Mouse (Mus musculus) liver, embryonic 13.5 days (tissue): Measurements from ENCODE around the gene Cyb561. TPM values are rescaled to one million over a fixed set of nuclear protein-coding genes. Genes with fewer than 3 reads are reported as not detected.

Experiments used
- ATAC-seq: fragments of 200-750 bp; cut with Nextera tagmentation; 2 replicates; pipeline ENCODE4 v1.8.0; 2017; ENCODE audit warnings: low read depth, mild to moderate bottlenecking, moderate number of reproducible peaks, moderate library complexity
- DNase-seq: peaks from one replicate; pipeline ENCODE4 v3.0.0; 2022
- H3K27ac ChIP-seq: fragments of 300-500 bp; sonication (generic); 2 replicates; pipeline ENCODE4 v1.5.1; 2015; ENCODE audit warnings: moderate library complexity, mild to moderate bottlenecking, inconsistent platforms
- H3K27me3 ChIP-seq: fragments of 300-500 bp; sonication (generic); 2 replicates; pipeline ENCODE4 v1.6.1; 2015; ENCODE audit warnings: mild to moderate bottlenecking, inconsistent platforms
- H3K36me3 ChIP-seq: fragments of 300-500 bp; sonication (generic); 2 replicates; pipeline ENCODE4 v1.6.1; 2015; ENCODE audit warnings: mild to moderate bottlenecking, inconsistent platforms
- H3K4me1 ChIP-seq: fragments of 300-500 bp; sonication (generic); replicated peaks from 2 replicates; pipeline ENCODE4 v1.6.1; 2015; ENCODE audit warnings: inconsistent platforms
- H3K4me2 ChIP-seq: fragments of 300-500 bp; sonication (generic); 2 replicates; pipeline ENCODE4 v1.6.1; 2015; ENCODE audit warnings: inconsistent platforms, mild to moderate bottlenecking, moderate library complexity
- H3K4me3 ChIP-seq: fragments of 300-500 bp; sonication (generic); replicated peaks from 2 replicates; pipeline ENCODE4 v1.5.1; 2015; ENCODE audit warnings: mild to moderate bottlenecking, inconsistent platforms
- H3K9ac ChIP-seq: fragments of 300-500 bp; sonication (generic); 2 replicates; pipeline ENCODE4 v1.6.1; 2015; ENCODE audit warnings: mild to moderate bottlenecking, inconsistent platforms
- H3K9me3 ChIP-seq: fragments of 300-500 bp; sonication (generic); replicated peaks from 2 replicates; pipeline ENCODE4 v1.6.1; 2016; ENCODE audit warnings: inconsistent platforms
- WGBS: fragments of 180-500 bp; shearing (Covaris S2); methylation state at CpG from one replicate; pipeline ENCODE4 v1.1.7; 2015; ENCODE audit not compliant: insufficient replicate concordance; 5-methylcytosine and 5-hydroxymethylcytosine counted together
- polyA plus RNA-seq: library from polyadenylated mRNA; unstranded; fragments of >200 nt; fragmentation: Nextera tagmentation; extraction: Ambion mirVana; gene quantifications from 2 replicates; pipeline ENCODE4 v1.2.1, GENCODE M21; 2015

The Cyb561 gene
- polyA plus RNA-seq, 1 experiment from 2014 or later, result 1.9 TPM

GRCm38 (mm10) chr11:105936200-105936599, 16.9 kb downstream of the Cyb561 start:
- H3K9ac ChIP-seq, result no peak overlapping the region
- H3K4me3 ChIP-seq, result no peak overlapping the region
- H3K36me3 ChIP-seq, result no peaks in the 10 kb centered on the region
- no peaks in the 10 kb centered on the region for H3K4me1 ChIP-seq
- H3K4me2 ChIP-seq, result no peak overlapping the region
- no peak for ATAC-seq
- H3K27me3 ChIP-seq, result peaks cover 16% of the 10 kb centered on the region
- H3K9me3 ChIP-seq, result no peaks in the 10 kb centered on the region
- WGBS, result 75% methylated on average over 6 of the region's 6 CpGs
- no peak for DNase-seq
- H3K27ac ChIP-seq, result no peak overlapping the region

GRCm38 (mm10) chr11:105935496-105935895, 17.6 kb downstream of the Cyb561 start:
- no peak for ATAC-seq
- 59% methylated on average over 8 of the region's 8 CpGs for WGBS
- no peaks in the 10 kb centered on the region for H3K9me3 ChIP-seq

GRCm38 (mm10) chr11:105934816-105935215, 18.3 kb downstream of the Cyb561 start:
- DNase-seq (no peak), ATAC-seq (no peak)
- H3K9me3 ChIP-seq, result no peaks in the 10 kb centered on the region
- no peaks in the 10 kb centered on the region for H3K36me3 ChIP-seq
- peaks cover 7% of the 10 kb centered on the region for H3K27me3 ChIP-seq
- no peak overlapping the region for H3K4me2 ChIP-seq
- H3K4me3 ChIP-seq, result no peak overlapping the region
- no peak overlapping the region for H3K27ac ChIP-seq
- no peaks in the 10 kb centered on the region for H3K4me1 ChIP-seq
- H3K9ac ChIP-seq, result no peak overlapping the region
- 66% methylated on average over 6 of the region's 6 CpGs for WGBS

More at GRCm38 (mm10) chr11:105935496-105935895, 17.6 kb downstream of the Cyb561 start:
- no peaks in the 10 kb centered on the region for H3K36me3 ChIP-seq
- no peak overlapping the region for H3K9ac ChIP-seq
- no peaks in the 10 kb centered on the region for H3K4me1 ChIP-seq
- H3K27ac ChIP-seq, result no peak overlapping the region
- no peak overlapping the region for H3K4me2 ChIP-seq
- no peak for DNase-seq
- no peak overlapping the region for H3K4me3 ChIP-seq
- H3K27me3 ChIP-seq, result peaks cover 14% of the 10 kb centered on the region

- H3K4me1 ChIP-seq, result no peaks in the 10 kb centered on the region
- H3K4me2 ChIP-seq, result no peak overlapping the region
- WGBS, result 48% methylated on average over 5 of the region's 5 CpGs
- H3K4me3 ChIP-seq, result no peak overlapping the region
- no peak for DNase-seq
- no peak overlapping the region for H3K9ac ChIP-seq
- no peaks in the 10 kb centered on the region for H3K36me3 ChIP-seq
- peaks cover 2% of the 10 kb centered on the region for H3K27me3 ChIP-seq
- ATAC-seq, result no peak
- no peaks in the 10 kb centered on the region for H3K9me3 ChIP-seq
- H3K27ac ChIP-seq, result no peak overlapping the region
These were observed 18.8 kb downstream of the Cyb561 start for GRCm38 (mm10) chr11:105934303-105934711.

- H3K4me2 ChIP-seq, result no peak overlapping the region
- no peak overlapping the region for H3K4me3 ChIP-seq
- no peak overlapping the region for H3K9ac ChIP-seq
- DNase-seq, result no peak
- no peaks in the 10 kb centered on the region for H3K36me3 ChIP-seq
- WGBS, result 73% methylated on average over 8 of the region's 8 CpGs
- H3K27me3 ChIP-seq, result no peaks in the 10 kb centered on the region; the same call in 1 of the 2 replicates
- H3K27ac ChIP-seq, result no peak overlapping the region
- no peaks in the 10 kb centered on the region for H3K9me3 ChIP-seq
- H3K4me1 ChIP-seq, result no peaks in the 10 kb centered on the region
- no peak for ATAC-seq
These were observed 19.4 kb downstream of the Cyb561 start for GRCm38 (mm10) chr11:105933746-105934145.

GRCm38 (mm10) chr11:105931380-105931779, 21.8 kb downstream of the Cyb561 start:
- no peaks in the 10 kb centered on the region; the same call in 1 of the 2 replicates for H3K27me3 ChIP-seq
- no peaks in the 10 kb centered on the region for H3K36me3 ChIP-seq
- 76% methylated on average over 3 of the region's 3 CpGs for WGBS

GRCm38 (mm10) chr11:105928171-105928570, 25.0 kb downstream of the Cyb561 start:
- H3K4me2 ChIP-seq, result no peak overlapping the region
- ATAC-seq (no peak), DNase-seq (no peak)
- WGBS, result 63% methylated on average over 5 of the region's 5 CpGs
- no peak overlapping the region for H3K4me3 ChIP-seq
- no peaks in the 10 kb centered on the region; the same call in 1 of the 2 replicates for H3K27me3 ChIP-seq
- H3K27ac ChIP-seq, result no peak overlapping the region
- no peaks in the 10 kb centered on the region; the same call in 1 of the 2 replicates for H3K4me1 ChIP-seq
- H3K36me3 ChIP-seq, result no peaks in the 10 kb centered on the region
- no peaks in the 10 kb centered on the region for H3K9me3 ChIP-seq
- H3K9ac ChIP-seq, result no peak overlapping the region

More at GRCm38 (mm10) chr11:105931380-105931779, 21.8 kb downstream of the Cyb561 start:
- H3K27ac ChIP-seq, result no peak overlapping the region
- H3K4me2 ChIP-seq, result no peak overlapping the region
- DNase-seq (no peak), ATAC-seq (no peak)
- H3K4me1 ChIP-seq, result no peaks in the 10 kb centered on the region
- no peak overlapping the region for H3K4me3 ChIP-seq
- H3K9me3 ChIP-seq, result no peaks in the 10 kb centered on the region
- no peak overlapping the region for H3K9ac ChIP-seq

GRCm38 (mm10) chr11:105927065-105928030, 25.8 kb downstream of the Cyb561 start:
- Histone ChIP-seq H3K27me3 (no peaks in the 10 kb centered on the region; the same call in 1 of the 2 replicates), H3K27ac (no peak overlapping the region), H3K36me3 (no peaks in the 10 kb centered on the region; the same call in 1 of the 2 replicates), H3K4me3 (no peak overlapping the region), H3K9me3 (no peaks in the 10 kb centered on the region), H3K4me2 (no peak overlapping the region), H3K4me1 (peaks cover 8% of the 10 kb centered on the region), H3K9ac (no peak overlapping the region)
- ATAC-seq (no peak), DNase-seq (peak; percentile 37)
- 49% methylated on average over 14 of the region's 14 CpGs for WGBS

GRCm38 (mm10) chr11:105922769-105923663, 30.1 kb downstream of the Cyb561 start:
- Histone ChIP-seq H3K4me2 (no peak overlapping the region), H3K36me3 (no peaks in the 10 kb centered on the region; the same call in 1 of the 2 replicates), H3K4me3 (no peak overlapping the region), H3K4me1 (peaks cover 35% of the 10 kb centered on the region), H3K9ac (no peak overlapping the region), H3K9me3 (no peaks in the 10 kb centered on the region), H3K27me3 (no peaks in the 10 kb centered on the region), H3K27ac (no peak overlapping the region)
- WGBS, result 65% methylated on average over 20 of the region's 20 CpGs
- DNase-seq (no peak), ATAC-seq (no peak)

GRCm38 (mm10) chr11:105921275-105921674, 31.9 kb downstream of the Cyb561 start:
- H3K9ac ChIP-seq, result peak overlapping the region; percentile 18; the same call in 1 of the 2 replicates
- no peaks in the 10 kb centered on the region for H3K27me3 ChIP-seq
- H3K9me3 ChIP-seq, result no peaks in the 10 kb centered on the region
- ATAC-seq (peak; percentile 87), DNase-seq (peak; percentile 23)
- H3K4me1 ChIP-seq, result peaks cover 35% of the 10 kb centered on the region
- 36% methylated on average over 5 of the region's 5 CpGs for WGBS
- H3K36me3 ChIP-seq, result no peaks in the 10 kb centered on the region; the same call in 1 of the 2 replicates
- peak overlapping the region; percentile 32; the same call in 1 of the 2 replicates for H3K4me2 ChIP-seq
- peak overlapping the region; percentile 65 for H3K27ac ChIP-seq
- no peak overlapping the region for H3K4me3 ChIP-seq

GRCm38 (mm10) chr11:105920836-105921235, 32.3 kb downstream of the Cyb561 start:
- Histone ChIP-seq H3K4me2 (0 out of 2 replicates have a peak overlapping the region, but pooled peaks have one; percentile 32), H3K27ac (peak overlapping the region; percentile 15; the same call in 1 of the 2 replicates)
- peak; percentile 76 for ATAC-seq

More at GRCm38 (mm10) chr11:105920836-105921235, 32.3 kb downstream of the Cyb561 start:
- no peak overlapping the region for H3K9ac ChIP-seq
- H3K36me3 ChIP-seq, result no peaks in the 10 kb centered on the region; the same call in 1 of the 2 replicates
- H3K9me3 ChIP-seq, result no peaks in the 10 kb centered on the region
- no peaks in the 10 kb centered on the region for H3K27me3 ChIP-seq
- H3K4me1 ChIP-seq, result peaks cover 35% of the 10 kb centered on the region
- H3K4me3 ChIP-seq, result no peak overlapping the region
- DNase-seq, result no peak
- 72% methylated on average over 2 of the region's 2 CpGs for WGBS
